Mouse (Mus musculus) midbrain, embryonic 14.5 days (tissue): ENCODE data around the gene Cdc42se2. TPM values are rescaled to one million over a fixed set of nuclear protein-coding genes. Genes with fewer than 3 reads are reported as not detected.

Experiments
- ATAC-seq: fragments of 200-750 bp; cut with Nextera tagmentation; 2 replicates; pipeline ENCODE4 v1.8.0; 2017; ENCODE audit warnings: moderate number of reproducible peaks, moderate library complexity; ENCODE audit not compliant: low FRiP score, low TSS enrichment
- DNase-seq: peaks from one replicate; pipeline ENCODE4 v3.0.0-alpha.2; 2015
- H3K27ac ChIP-seq: fragments of 300-500 bp; sonication (generic); replicated peaks from 2 replicates; pipeline ENCODE4 v1.5.1; 2014; ENCODE audit warnings: mild to moderate bottlenecking, low read depth, low read length, moderate library complexity
- H3K27me3 ChIP-seq: fragments of 300-500 bp; sonication (generic); 2 replicates; pipeline ENCODE4 v1.6.1; 2014; ENCODE audit warnings: low read length, control low read depth, mixed read lengths; ENCODE audit not compliant: control insufficient read depth, insufficient read depth
- H3K36me3 ChIP-seq: fragments of 300-500 bp; sonication (generic); 2 replicates; pipeline ENCODE4 v1.6.1; 2014; ENCODE audit warnings: low read length, control low read depth; ENCODE audit not compliant: control insufficient read depth, insufficient read depth
- H3K4me1 ChIP-seq: fragments of 300-500 bp; sonication (generic); 2 replicates; pipeline ENCODE4 v1.6.1; 2014; ENCODE audit warnings: mild to moderate bottlenecking, antibody characterized with exemption, low read length, control low read depth; ENCODE audit not compliant: control insufficient read depth, insufficient read depth
- H3K4me2 ChIP-seq: fragments of 300-500 bp; sonication (generic); 2 replicates; pipeline ENCODE4 v1.6.1; 2014; ENCODE audit warnings: mild to moderate bottlenecking, low read length, moderate library complexity
- H3K4me3 ChIP-seq: fragments of 300-500 bp; sonication (generic); replicated peaks from 2 replicates; pipeline ENCODE4 v1.5.1; 2014; ENCODE audit warnings: low read depth, low read length
- H3K9ac ChIP-seq: fragments of 300-500 bp; sonication (generic); replicated peaks from 2 replicates; pipeline ENCODE4 v1.6.1; 2014; ENCODE audit warnings: mild to moderate bottlenecking, low read length, moderate library complexity
- H3K9me3 ChIP-seq: fragments of 300-500 bp; sonication (generic); 2 replicates; pipeline ENCODE4 v1.6.1; 2016; ENCODE audit warnings: low read length, control low read depth, mixed read lengths; ENCODE audit not compliant: control insufficient read depth
- WGBS: fragments of 180-500 bp; shearing (Covaris S2); extraction: QIAGEN DNeasy Blood & Tissue Kit; methylation state at CpG from one replicate; pipeline ENCODE4 v1.1.7; 2014; 5-methylcytosine and 5-hydroxymethylcytosine counted together
- polyA plus RNA-seq: library from polyadenylated mRNA; unstranded; fragments of >200 nt; fragmentation: Nextera tagmentation; extraction: Ambion mirVana; gene quantifications from 2 replicates; pipeline ENCODE4 v1.2.1, GENCODE M21; 2014

Cdc42se2 gene
- polyA plus RNA-seq, 1 experiment from 2014 or later = 201 TPM

DNA sequence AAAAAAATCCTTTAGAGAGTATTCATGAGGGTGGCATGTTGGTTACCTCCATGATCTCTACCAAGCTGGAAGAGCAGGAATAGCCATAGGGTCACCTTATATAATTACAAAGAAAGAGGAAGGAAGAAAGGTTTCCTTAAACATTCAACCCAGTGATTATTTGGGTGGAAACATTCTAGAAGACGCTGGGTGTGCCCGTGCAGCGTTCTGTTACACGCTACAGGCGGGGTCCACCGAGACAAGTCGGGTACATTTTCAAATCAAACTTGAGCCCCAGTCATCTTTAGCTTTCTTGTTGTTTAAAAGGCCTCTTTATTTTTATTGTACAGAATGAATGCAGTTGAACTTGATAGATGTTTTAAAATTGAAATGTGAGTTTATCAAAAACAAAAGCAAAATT, 88.8 kb downstream of the Cdc42se2 start:
- Histone ChIP-seq H3K4me1 (no peaks in the 10 kb centered on the region), H3K4me3 (no peak overlapping the region), H3K36me3 (peaks cover 34% of the 10 kb centered on the region), H3K27ac (no peak overlapping the region), H3K4me2 (no peak overlapping the region), H3K27me3 (no peaks in the 10 kb centered on the region), H3K9me3 (no peaks in the 10 kb centered on the region), H3K9ac (no peak overlapping the region)
- WGBS = 97% methylated on average over 7 of the region's 7 CpGs
- DNase-seq = no peak
- ATAC-seq = no peak

DNA sequence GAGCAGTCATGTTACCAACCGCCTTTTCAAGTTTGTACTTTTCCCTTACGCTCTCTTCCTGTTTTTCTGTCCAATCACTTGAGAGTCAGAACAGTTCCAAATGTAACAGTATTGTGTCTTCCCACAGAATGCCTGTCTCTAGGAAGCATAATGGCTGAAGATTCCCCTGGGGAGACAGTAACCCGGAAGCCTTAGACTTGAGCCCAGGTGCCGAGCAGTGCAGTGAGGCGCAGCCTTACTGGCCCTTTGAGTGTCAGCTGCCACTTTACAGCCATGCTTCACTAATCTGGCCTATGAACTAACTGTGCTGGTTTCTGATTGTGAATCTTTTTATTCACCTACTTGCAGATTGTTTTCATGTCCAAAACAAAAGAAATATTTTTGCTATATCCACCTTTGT, 89.9 kb downstream of the Cdc42se2 start:
- peaks cover 35% of the 10 kb centered on the region for H3K36me3 ChIP-seq
- no peak for ATAC-seq
- H3K9ac ChIP-seq = no peak overlapping the region
- no peaks in the 10 kb centered on the region for H3K27me3 ChIP-seq
- WGBS = 72% methylated on average over 5 of the region's 5 CpGs
- H3K4me3 ChIP-seq = no peak overlapping the region
- no peak overlapping the region for H3K27ac ChIP-seq
- H3K4me1 ChIP-seq = no peaks in the 10 kb centered on the region
- DNase-seq = no peak
- H3K9me3 ChIP-seq = no peaks in the 10 kb centered on the region
- no peak overlapping the region for H3K4me2 ChIP-seq

DNA sequence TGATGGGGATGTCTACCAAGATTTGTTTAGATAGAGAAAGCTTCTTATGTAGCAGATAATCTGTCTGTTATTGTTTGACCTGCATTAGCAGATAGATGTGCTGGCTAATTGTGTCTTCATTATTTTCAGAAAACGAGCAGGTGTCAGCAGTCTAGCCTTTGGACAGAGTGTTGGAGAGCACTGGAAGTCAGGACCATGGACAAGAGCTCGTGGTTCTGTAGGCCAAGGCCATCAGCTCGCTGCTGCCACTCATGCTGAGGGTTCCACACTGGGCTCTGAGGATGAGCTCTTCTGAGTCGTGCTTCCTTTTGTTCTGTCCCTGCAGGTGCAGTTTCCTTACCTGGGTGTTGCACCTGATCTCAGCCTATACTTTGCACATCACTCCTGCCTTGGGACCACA, 91.5 kb downstream of the Cdc42se2 start:
- no peaks in the 10 kb centered on the region for H3K4me1 ChIP-seq
- DNase-seq (no peak), ATAC-seq (no peak)
- 78% methylated on average over 4 of the region's 4 CpGs for WGBS
- H3K4me2 ChIP-seq = no peak overlapping the region
- H3K9me3 ChIP-seq = no peaks in the 10 kb centered on the region
- H3K36me3 ChIP-seq = peaks cover 51% of the 10 kb centered on the region
- no peak overlapping the region for H3K4me3 ChIP-seq
- H3K27me3 ChIP-seq = no peaks in the 10 kb centered on the region
- H3K27ac ChIP-seq = no peak overlapping the region
- no peak overlapping the region for H3K9ac ChIP-seq

DNA sequence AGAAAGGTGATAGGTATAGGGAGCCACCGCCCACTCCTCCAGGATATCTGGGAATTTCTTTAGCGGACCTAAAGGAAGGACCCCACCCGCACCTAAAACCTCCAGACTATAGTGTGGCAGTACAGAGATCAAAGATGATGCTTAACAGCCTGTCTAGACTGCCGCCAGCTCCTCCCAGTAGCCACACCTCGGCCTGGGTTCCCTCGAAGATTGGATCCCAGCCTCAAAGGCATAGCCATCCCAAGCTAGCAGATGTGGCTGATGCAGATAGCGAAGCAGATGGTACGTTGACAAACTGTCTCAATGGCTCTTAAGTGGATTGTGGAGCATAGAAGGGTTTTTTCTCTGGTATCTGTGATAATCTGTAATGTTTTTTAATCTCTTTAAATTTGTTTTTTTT, 93.2 kb downstream of the Cdc42se2 start:
- H3K4me2 ChIP-seq = no peak overlapping the region
- H3K36me3 ChIP-seq = peaks cover 64% of the 10 kb centered on the region
- no peak overlapping the region for H3K4me3 ChIP-seq
- WGBS = 88% methylated on average over 8 of the region's 8 CpGs
- ATAC-seq = no peak
- DNase-seq = no peak
- H3K27me3 ChIP-seq = no peaks in the 10 kb centered on the region
- H3K27ac ChIP-seq = no peak overlapping the region
- no peaks in the 10 kb centered on the region for H3K9me3 ChIP-seq
- no peak overlapping the region for H3K9ac ChIP-seq
- H3K4me1 ChIP-seq = no peaks in the 10 kb centered on the region

DNA sequence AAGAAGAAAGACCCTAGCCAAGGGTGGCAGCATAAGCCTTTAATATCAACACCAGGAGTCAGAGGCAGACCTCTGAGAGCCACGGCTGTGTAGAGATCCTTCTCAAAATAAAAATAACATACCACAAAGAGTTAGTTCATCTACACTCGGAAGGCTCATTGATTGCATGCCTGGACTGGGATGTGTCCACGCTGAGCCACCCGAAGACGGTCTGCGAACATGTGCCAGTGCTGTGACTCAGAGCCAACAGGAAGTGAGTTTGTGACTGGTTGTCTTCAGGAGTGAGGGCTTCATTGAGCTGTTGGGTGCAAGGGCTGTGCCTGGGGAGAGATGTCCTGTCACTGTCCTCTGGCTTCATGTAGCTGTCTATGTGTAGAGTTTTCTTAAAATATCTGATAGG, 93.8 kb downstream of the Cdc42se2 start:
- H3K4me1 ChIP-seq = no peaks in the 10 kb centered on the region
- no peak for ATAC-seq
- WGBS = 94% methylated on average over 6 of the region's 6 CpGs
- no peaks in the 10 kb centered on the region for H3K27me3 ChIP-seq
- H3K4me2 ChIP-seq = no peak overlapping the region
- no peak overlapping the region for H3K27ac ChIP-seq
- no peak overlapping the region for H3K4me3 ChIP-seq
- H3K9me3 ChIP-seq = no peaks in the 10 kb centered on the region
- H3K36me3 ChIP-seq = peaks cover 66% of the 10 kb centered on the region
- H3K9ac ChIP-seq = no peak overlapping the region
- no peak for DNase-seq

DNA sequence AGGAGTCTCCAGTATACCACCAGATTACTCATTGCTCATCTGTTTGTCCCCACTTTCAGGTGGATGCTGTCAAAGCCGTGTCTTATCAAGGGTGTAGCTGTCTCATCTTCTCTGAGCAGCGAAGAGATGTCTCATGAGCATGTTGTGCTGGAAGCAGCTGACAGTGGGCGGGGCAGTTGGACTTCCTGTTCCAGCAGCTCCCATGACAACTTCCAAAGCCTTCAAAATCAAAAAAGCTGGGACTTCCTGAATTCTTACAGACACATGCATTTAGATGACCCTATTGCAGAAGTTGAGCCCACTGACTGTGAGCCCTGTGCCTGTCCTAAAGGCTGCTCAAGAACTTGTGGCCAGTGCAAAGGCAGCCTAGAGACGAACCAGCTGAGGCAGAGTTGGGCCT, 96.3 kb downstream of the Cdc42se2 start:
- H3K27me3 ChIP-seq = no peaks in the 10 kb centered on the region
- no peaks in the 10 kb centered on the region for H3K4me1 ChIP-seq
- no peak for ATAC-seq
- no peaks in the 10 kb centered on the region for H3K9me3 ChIP-seq
- WGBS = 91% methylated on average over 4 of the region's 4 CpGs
- H3K4me2 ChIP-seq = no peak overlapping the region
- DNase-seq = no peak
- no peak overlapping the region for H3K4me3 ChIP-seq
- peaks cover 65% of the 10 kb centered on the region for H3K36me3 ChIP-seq
- no peak overlapping the region for H3K27ac ChIP-seq
- no peak overlapping the region for H3K9ac ChIP-seq

DNA sequence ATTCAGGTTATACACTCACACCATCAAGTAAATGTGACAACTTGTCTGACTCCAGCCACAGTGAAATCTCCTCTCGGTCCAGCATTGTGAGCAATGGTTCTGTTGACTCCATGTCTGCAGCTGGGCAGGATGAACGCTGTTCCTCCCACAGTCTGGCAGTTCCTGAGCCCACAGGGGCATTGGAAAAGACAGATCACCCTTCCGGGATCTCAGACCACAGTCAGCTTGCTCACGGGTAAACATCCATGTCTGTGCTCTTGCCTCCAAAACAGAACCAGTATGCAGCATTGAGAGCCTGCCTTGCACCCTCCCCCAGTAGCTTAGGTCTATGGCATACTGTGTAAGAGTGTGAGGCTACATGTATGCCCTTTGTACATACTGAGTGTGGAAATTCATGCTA, 97.3 kb downstream of the Cdc42se2 start:
- H3K36me3 ChIP-seq = peaks cover 62% of the 10 kb centered on the region
- H3K4me1 ChIP-seq = no peaks in the 10 kb centered on the region
- no peak for DNase-seq
- no peak overlapping the region for H3K27ac ChIP-seq
- H3K4me3 ChIP-seq = no peak overlapping the region
- ATAC-seq = no peak
- no peak overlapping the region for H3K4me2 ChIP-seq
- no peaks in the 10 kb centered on the region for H3K27me3 ChIP-seq
- no peaks in the 10 kb centered on the region for H3K9me3 ChIP-seq
- WGBS = 92% methylated on average over 4 of the region's 4 CpGs
- no peak overlapping the region for H3K9ac ChIP-seq

DNA sequence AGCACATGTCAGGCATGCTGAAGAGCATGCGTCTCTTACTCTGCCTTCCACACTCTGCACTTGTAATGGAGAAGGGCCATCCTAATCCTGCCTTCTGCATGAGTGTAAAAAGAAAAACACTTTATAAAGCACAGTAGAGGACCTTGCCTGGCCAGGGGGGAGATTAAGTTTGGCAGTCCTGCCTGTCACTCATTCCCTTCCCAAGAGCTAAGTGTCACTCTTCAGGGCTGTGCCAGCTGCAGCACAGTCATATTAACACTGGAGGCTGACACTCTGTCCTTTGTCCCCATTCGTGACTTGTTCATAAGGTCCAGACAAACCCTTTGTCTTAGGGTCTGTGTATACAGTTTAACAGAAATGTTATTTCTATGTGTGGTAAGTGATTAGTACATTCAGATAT, 102.6 kb downstream of the Cdc42se2 start:
- 46% methylated on average over 2 of the region's 2 CpGs for WGBS
- Histone ChIP-seq H3K4me3 (no peak overlapping the region), H3K36me3 (peaks cover 58% of the 10 kb centered on the region), H3K4me1 (no peaks in the 10 kb centered on the region), H3K9ac (no peak overlapping the region), H3K9me3 (no peaks in the 10 kb centered on the region), H3K27me3 (no peaks in the 10 kb centered on the region), H3K4me2 (no peak overlapping the region), H3K27ac (no peak overlapping the region)
- ATAC-seq (no peak), DNase-seq (no peak)

DNA sequence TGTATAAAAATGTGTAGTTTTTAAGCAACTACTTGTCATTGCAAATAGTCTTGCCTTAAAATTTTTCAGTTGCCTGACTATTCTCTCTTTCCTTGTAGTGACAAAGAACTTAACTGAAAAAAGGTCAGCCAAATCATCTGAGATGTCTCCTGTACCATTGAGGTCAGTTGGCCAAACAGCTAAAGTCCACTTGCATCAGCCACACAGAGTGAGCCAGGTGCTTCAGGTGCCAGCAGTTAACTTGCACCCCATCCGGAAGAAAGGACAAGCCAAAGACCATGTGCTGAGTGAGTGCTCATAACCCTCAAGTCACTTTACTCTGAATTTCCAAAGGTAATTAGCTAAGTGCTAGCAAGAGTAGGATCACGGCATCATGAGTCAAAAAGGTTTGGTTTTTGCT, 108.3 kb downstream of the Cdc42se2 start:
- Histone ChIP-seq H3K4me2 (no peak overlapping the region), H3K4me3 (no peak overlapping the region), H3K27ac (no peak overlapping the region), H3K36me3 (peaks cover 48% of the 10 kb centered on the region), H3K27me3 (no peaks in the 10 kb centered on the region), H3K4me1 (no peaks in the 10 kb centered on the region), H3K9ac (no peak overlapping the region), H3K9me3 (no peaks in the 10 kb centered on the region)
- ATAC-seq (no peak), DNase-seq (no peak)
- 96% methylated on average over 2 of the region's 2 CpGs for WGBS
